Mouse (Mus musculus) CH12.LX (cell line): Measurements from ENCODE around the gene Camk2b. TPM values are rescaled to one million over a fixed set of nuclear protein-coding genes. Genes with fewer than 3 reads are reported as not detected.

Experiments
- DNase-seq: peaks from one replicate; pipeline ENCODE4 v3.0.0-alpha.2; 2013; ENCODE audit errors: extremely low read depth
- H3K27ac ChIP-seq: 2 replicates; pipeline ENCODE4 v1.5.1; 2012; ENCODE audit warnings: low read depth, mild to moderate bottlenecking, control low read depth, moderate library complexity; ENCODE audit not compliant: insufficient read depth
- H3K27me3 ChIP-seq: replicated peaks from 2 replicates; pipeline ENCODE3; 2012; ENCODE audit warnings: inconsistent platforms
- H3K36me3 ChIP-seq, 2 experiments: replicated peaks in 1 of 2; 2 replicates each; pipeline versions ENCODE3 to v1.6.1; 2012; ENCODE audit warnings: inconsistent platforms in 1 of 2, low read length in 1 of 2, mild to moderate bottlenecking in 1 of 2, mixed read lengths in 1 of 2, moderate library complexity in 1 of 2; ENCODE audit not compliant: control insufficient read depth in 1 of 2, insufficient read depth in 1 of 2
- H3K4me1 ChIP-seq, 2 experiments: 2 replicates each; pipeline ENCODE4 v1.6.1; 2012; ENCODE audit warnings: inconsistent platforms in 1 of 2, moderate library complexity in 1 of 2; ENCODE audit not compliant: insufficient read depth in 2 of 2, control insufficient read depth in 1 of 2
- H3K4me2 ChIP-seq: 2 replicates; pipeline ENCODE4 v1.6.1; 2012; ENCODE audit warnings: low read depth, mild to moderate bottlenecking, control low read depth; ENCODE audit not compliant: poor library complexity, insufficient read depth, severe bottlenecking
- H3K4me3 ChIP-seq, 3 experiments: fragments of 150-350 bp in 1 of 3; sonication (generic) in 1 of 3; replicated peaks in 1 of 3; 2 replicates each; pipeline versions ENCODE3 to v1.5.1; 2011 to 2012; ENCODE audit warnings: low read depth in 2 of 3, low read length in 2 of 3, mild to moderate bottlenecking in 2 of 3, moderate library complexity in 2 of 3, control low read depth in 1 of 3, improper control_type of control experiment in 1 of 3, inconsistent platforms in 1 of 3, mixed read lengths in 1 of 3; ENCODE audit not compliant: poor library complexity in 1 of 3
- H3K79me2 ChIP-seq: replicated peaks from 2 replicates; pipeline ENCODE4 v1.6.1; 2012; ENCODE audit warnings: mild to moderate bottlenecking, moderate library complexity; ENCODE audit not compliant: control insufficient read depth, poor library complexity, insufficient read depth, severe bottlenecking; ENCODE audit errors: extremely low read depth
- H3K9ac ChIP-seq: 2 replicates; pipeline ENCODE4 v1.6.1; 2012; ENCODE audit warnings: low read depth, mild to moderate bottlenecking, control low read depth, moderate library complexity; ENCODE audit not compliant: insufficient read depth
- H3K9me3 ChIP-seq: replicated peaks from 2 replicates; pipeline ENCODE3; 2012; ENCODE audit warnings: low read length, inconsistent platforms, mixed read lengths
- BHLHE40 ChIP-seq: IDR thresholded peaks from 2 replicates; pipeline ENCODE4 v1.6.1; 2011; ENCODE audit warnings: mild to moderate bottlenecking, low read depth, low read length, improper control_type of control experiment
- CHD1 ChIP-seq: IDR thresholded peaks from 2 replicates; pipeline ENCODE4 v1.6.1; 2012; ENCODE audit warnings: low read depth, low read length, improper control_type of control experiment, inconsistent platforms
- CHD2 ChIP-seq: IDR thresholded peaks from 2 replicates; pipeline ENCODE4 v1.6.1; 2011; ENCODE audit warnings: low read length, improper control_type of control experiment
- CTCF ChIP-seq, 2 experiments: IDR thresholded peaks in 1 of 2; conservative IDR thresholded peaks in 1 of 2; 2 replicates each; pipeline ENCODE4 v1.5.1; 2011 to 2012; ENCODE audit warnings: low read depth in 2 of 2, low read length in 2 of 2, improper control_type of control experiment in 1 of 2, inconsistent platforms in 1 of 2, mild to moderate bottlenecking in 1 of 2, moderate library complexity in 1 of 2
- ELF1 ChIP-seq: IDR thresholded peaks from 2 replicates; pipeline ENCODE4 v1.6.1; 2014; ENCODE audit warnings: low read depth, mild to moderate bottlenecking, inconsistent platforms, low read length, improper control_type of control experiment
- GABPA ChIP-seq: IDR thresholded peaks from 2 replicates; pipeline ENCODE4 v1.6.1; 2012; ENCODE audit warnings: low read depth, low read length, improper control_type of control experiment, inconsistent platforms; ENCODE audit not compliant: insufficient replicate concordance
- IRF4 ChIP-seq: IDR thresholded peaks from 2 replicates; pipeline ENCODE4 v1.6.1; 2014; ENCODE audit warnings: low read depth, mild to moderate bottlenecking, inconsistent platforms, low read length, improper control_type of control experiment
- JUN ChIP-seq: IDR thresholded peaks from 2 replicates; pipeline ENCODE4 v1.6.1; 2011; ENCODE audit warnings: low read depth, mild to moderate bottlenecking, low read length, improper control_type of control experiment, moderate library complexity; ENCODE audit not compliant: insufficient read depth
- JUND ChIP-seq: conservative IDR thresholded peaks from 2 replicates; pipeline ENCODE4 v1.6.1; 2011; ENCODE audit warnings: low read depth, low read length, improper control_type of control experiment
- KAT2A ChIP-seq: IDR thresholded peaks from 2 replicates; pipeline ENCODE4 v1.6.1; 2012; ENCODE audit warnings: low read length, improper control_type of control experiment, inconsistent platforms; ENCODE audit not compliant: insufficient replicate concordance
- MAFK ChIP-seq: IDR thresholded peaks from 2 replicates; pipeline ENCODE4 v1.6.1; 2011; ENCODE audit warnings: low read length, improper control_type of control experiment; ENCODE audit not compliant: insufficient replicate concordance
- MYC ChIP-seq: IDR thresholded peaks from 2 replicates; pipeline ENCODE4 v1.6.1; 2011; ENCODE audit warnings: low read depth, mild to moderate bottlenecking, improper control_type of control experiment, low read length
- NELFE ChIP-seq: IDR thresholded peaks from 2 replicates; pipeline ENCODE4 v1.6.1; 2011; ENCODE audit warnings: low read depth, low read length, improper control_type of control experiment
- PAX5 ChIP-seq: IDR thresholded peaks from 2 replicates; pipeline ENCODE4 v1.6.1; 2012; ENCODE audit warnings: low read length, inconsistent platforms, mixed read lengths
- POLR2A ChIP-seq: IDR thresholded peaks from 2 replicates; pipeline ENCODE4 v1.6.1; 2011; ENCODE audit warnings: low read depth, mild to moderate bottlenecking, improper control_type of control experiment, low read length
- POLR2AphosphoS2 ChIP-seq: IDR thresholded peaks from 2 replicates; pipeline ENCODE4 v1.6.1; 2011; ENCODE audit warnings: low read depth, low read length, improper control_type of control experiment
- RAD21 ChIP-seq: IDR thresholded peaks from 2 replicates; pipeline ENCODE4 v1.6.1; 2011; ENCODE audit warnings: low read depth, mild to moderate bottlenecking, low read length, improper control_type of control experiment, moderate library complexity
- RCOR1 ChIP-seq: conservative IDR thresholded peaks from 2 replicates; pipeline ENCODE4 v1.6.1; 2012; ENCODE audit warnings: low read depth, mild to moderate bottlenecking, inconsistent platforms, low read length, improper control_type of control experiment
- SMC3 ChIP-seq: IDR thresholded peaks from 2 replicates; pipeline ENCODE4 v1.6.1; 2011; ENCODE audit warnings: low read depth, low read length, improper control_type of control experiment
- TBP ChIP-seq: conservative IDR thresholded peaks from 2 replicates; pipeline ENCODE4 v1.6.1; 2011; ENCODE audit warnings: low read depth, low read length, improper control_type of control experiment
- TCF12 ChIP-seq: IDR thresholded peaks from 2 replicates; pipeline ENCODE4 v1.6.1; 2014; ENCODE audit warnings: low read depth, mild to moderate bottlenecking, inconsistent platforms, low read length, improper control_type of control experiment
- UBTF ChIP-seq: IDR thresholded peaks from 2 replicates; pipeline ENCODE4 v1.6.1; 2012; ENCODE audit warnings: low read depth, mild to moderate bottlenecking, inconsistent platforms, low read length, improper control_type of control experiment, moderate library complexity
- ZC3H11A ChIP-seq: IDR thresholded peaks from 2 replicates; pipeline ENCODE4 v1.6.1; 2012; ENCODE audit warnings: low read depth, mild to moderate bottlenecking, inconsistent platforms, low read length, improper control_type of control experiment
- ZMIZ1 ChIP-seq: IDR thresholded peaks from 2 replicates; pipeline ENCODE4 v1.6.1; 2012; ENCODE audit warnings: low read depth, mild to moderate bottlenecking, inconsistent platforms, low read length, improper control_type of control experiment
- ZNF384 ChIP-seq: IDR thresholded peaks from 2 replicates; pipeline ENCODE4 v1.6.1; 2012; ENCODE audit warnings: low read depth, low read length, improper control_type of control experiment, inconsistent platforms
- dilution Hi-C: fragments of 300-500 bp; cut with MboI; formaldehyde crosslinking; loops from 2 replicates; pipeline ENCODE4 v1.14.3; 2020; ENCODE audit warnings: low sequenced_read_pairs; ENCODE audit not compliant: extremely low pct_unique_long_range_greater_than_20kb, extremely low pct_ligation_motif_present
- in situ Hi-C: fragments of 300-500 bp; cut with MboI; formaldehyde crosslinking; loops from 3 replicates; pipeline ENCODE4 v1.14.3; 2019; ENCODE audit warnings: low sequenced_read_pairs, low pct_ligation_motif_present, low pct_unique_long_range_greater_than_20kb, mixed read lengths
- polyA plus RNA-seq: library from polyadenylated mRNA; unstranded; fragments of >175 nt; gene quantifications from 2 replicates; pipeline ENCODE4 v1.2.1, GENCODE M21; 2012; ENCODE audit warnings: low read depth; ENCODE audit not compliant: insufficient read length
- total RNA-seq, 2 experiments: library from RNA; depleted of rRNA; stranded (reverse); fragments of 300-350 nt in 1 of 2; fragments of >200 nt in 1 of 2; gene quantifications; 2 replicates each; pipeline ENCODE4 v1.2.3; 2012 to 2014

The Camk2b gene
- total and polyA plus RNA-seq, 3 experiments, result 0.08 to 0.26 (median 0.11) TPM

DNA sequence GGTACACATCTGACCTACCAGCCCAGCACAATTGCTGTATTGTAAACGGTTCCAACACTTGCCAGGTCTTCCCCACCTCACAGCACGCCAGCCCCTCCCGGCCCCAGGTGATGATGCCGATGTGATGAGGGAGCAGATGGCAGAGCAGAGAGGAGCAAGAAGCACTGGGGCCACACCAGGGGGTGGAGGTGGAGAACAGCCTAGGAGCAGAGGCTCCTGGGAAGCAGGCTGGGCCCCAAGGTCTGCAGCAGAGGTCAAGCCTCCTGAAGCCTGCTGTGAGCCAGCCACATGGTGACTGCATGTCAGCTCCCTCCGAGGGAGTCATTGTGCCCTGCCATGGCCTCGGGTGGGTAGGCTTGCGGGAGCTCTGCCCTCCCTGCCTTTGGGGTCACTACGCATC, 85.6 kb downstream of the Camk2b start:
- H3K27me3 ChIP-seq, result no peaks in the 10 kb centered on the region
- dilution Hi-C loops, result no loop called here
- TF ChIP-seq NELFE, result no peak
- TF ChIP-seq JUND, result no peak
- TF ChIP-seq ELF1, result no peak
- no peak for TF ChIP-seq ZC3H11A
- TF ChIP-seq ZNF384, result no peak
- TF ChIP-seq KAT2A, result no peak
- TF ChIP-seq BHLHE40, result no peak
- TF ChIP-seq TBP, result no peak
- TF ChIP-seq MYC, result no peak
- no peak for TF ChIP-seq CHD1
- TF ChIP-seq RAD21, result no peak

DNA sequence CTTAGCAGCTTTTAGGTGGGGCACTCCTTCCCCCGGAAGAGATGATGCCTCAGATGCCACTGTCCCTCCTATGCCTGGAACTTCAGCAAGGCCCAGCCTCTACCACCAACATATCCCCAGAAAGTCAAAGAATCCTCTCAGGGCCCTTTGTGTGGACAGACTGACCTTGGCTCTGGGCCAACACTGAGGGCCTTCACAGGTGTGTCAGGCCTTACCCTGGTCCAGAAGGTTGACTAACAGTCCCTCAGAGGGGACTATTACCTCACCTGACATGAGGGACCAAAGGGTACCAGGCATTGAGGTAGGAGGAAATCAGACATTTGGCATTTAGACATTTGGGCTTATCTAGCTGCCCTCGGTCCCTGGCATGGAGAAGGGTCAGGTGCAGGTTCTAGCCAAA, 86.1 kb downstream of the Camk2b start:
- no peaks in the 10 kb centered on the region for H3K9me3 ChIP-seq
- no peak for DNase-seq
- H3K27me3 ChIP-seq, result no peaks in the 10 kb centered on the region
- H3K79me2 ChIP-seq, result no peaks in the 10 kb centered on the region
- TF ChIP-seq GABPA, result no peak
- TF ChIP-seq JUN, result no peak
- TF ChIP-seq ZC3H11A, result no peak
- no peak for TF ChIP-seq TCF12
- no peak for TF ChIP-seq MAFK
- no peak for TF ChIP-seq CTCF (conservative IDR thresholded peaks at IDR 0.05 in 1 of 2, IDR thresholded peaks at IDR 0.05 in 1 of 2; ENCODE audit: low read depth in 2 of 2, low read length in 2 of 2)
- no peak for TF ChIP-seq MYC
- TF ChIP-seq ZMIZ1, result no peak
- TF ChIP-seq TBP, result no peak
- TF ChIP-seq POLR2AphosphoS2, result no peak
- no peak for TF ChIP-seq IRF4
- no peak for TF ChIP-seq RCOR1
- no peak for TF ChIP-seq UBTF
- TF ChIP-seq CHD1, result no peak
- TF ChIP-seq SMC3, result no peak
- no peak for TF ChIP-seq ELF1
- TF ChIP-seq POLR2A, result no peak
- TF ChIP-seq PAX5, result no peak
- no peak for TF ChIP-seq CHD2
- no peak overlapping the region for H3K9ac ChIP-seq
- in situ Hi-C loops, result no loop called here
- H3K27ac ChIP-seq, result no peak overlapping the region
- no peaks in the 10 kb centered on the region for H3K36me3 ChIP-seq
- H3K4me1 ChIP-seq, result peaks cover 26 to 27% of the 10 kb centered on the region in 2 experiments
- no peak overlapping the region for H3K4me2 ChIP-seq
- dilution Hi-C loops, result no loop called here
- no peak overlapping the region for H3K4me3 ChIP-seq

More for the DNA sequence above, 85.6 kb downstream of the Camk2b start:
- no peak overlapping the region for H3K9ac ChIP-seq
- no peaks in the 10 kb centered on the region for H3K9me3 ChIP-seq
- DNase-seq, result no peak
- H3K4me1 ChIP-seq, result peaks cover 27 to 28% of the 10 kb centered on the region in 2 experiments
- no peak overlapping the region for H3K4me2 ChIP-seq
- no peak overlapping the region for H3K27ac ChIP-seq
- no peak overlapping the region for H3K4me3 ChIP-seq
- no peaks in the 10 kb centered on the region for H3K79me2 ChIP-seq
- no peaks in the 10 kb centered on the region for H3K36me3 ChIP-seq
- in situ Hi-C loops, result no loop called here
